Mouse (Mus musculus) lung, adult 2 months (tissue): ENCODE data around the gene Supv3l1.

Experiments used
- CTCF ChIP-seq: fragments of 200-500 bp; IDR thresholded peaks from 2 replicates; pipeline ENCODE4 v1.5.1; 2011; ENCODE audit warnings: mild to moderate bottlenecking, low read length, control low read depth; ENCODE audit not compliant: insufficient read depth
- POLR2A ChIP-seq: fragments of 200-500 bp; IDR thresholded peaks from 2 replicates; pipeline ENCODE4 v1.6.1; 2011; ENCODE audit warnings: low read depth, mild to moderate bottlenecking, control low read depth, low read length, borderline replicate concordance; ENCODE audit errors: extremely low read depth

DNA sequence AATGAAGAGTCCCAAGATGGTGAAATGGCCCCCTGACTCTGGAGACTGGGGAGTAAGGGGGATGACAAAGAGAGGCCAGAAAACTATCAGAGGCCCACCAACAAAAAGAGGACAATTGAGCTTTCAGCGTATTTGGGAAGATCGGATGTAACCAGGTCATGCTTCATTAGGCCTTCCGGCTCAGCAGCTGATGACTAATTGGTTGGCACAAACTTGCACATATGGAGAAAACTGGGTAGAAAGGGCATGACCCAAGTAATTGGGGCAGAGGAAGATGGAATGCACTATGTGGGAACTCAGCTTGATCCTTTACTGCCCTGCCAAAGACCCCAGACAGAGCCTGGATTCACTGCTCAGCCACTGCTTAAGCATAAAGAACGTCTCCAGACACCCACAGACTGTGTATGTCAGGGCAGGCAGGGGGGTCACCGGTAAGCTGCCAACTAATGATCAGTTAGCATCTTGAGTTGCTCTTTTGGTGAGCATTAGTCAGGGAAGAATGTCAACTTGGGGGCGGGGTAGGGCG, 30.6 kb downstream of the Supv3l1 start:
- no peak for TF ChIP-seq POLR2A
- no peak for TF ChIP-seq CTCF
